9 mouse cellular contexts compared by ENCODE assay signal in the genomic region with DNA sequence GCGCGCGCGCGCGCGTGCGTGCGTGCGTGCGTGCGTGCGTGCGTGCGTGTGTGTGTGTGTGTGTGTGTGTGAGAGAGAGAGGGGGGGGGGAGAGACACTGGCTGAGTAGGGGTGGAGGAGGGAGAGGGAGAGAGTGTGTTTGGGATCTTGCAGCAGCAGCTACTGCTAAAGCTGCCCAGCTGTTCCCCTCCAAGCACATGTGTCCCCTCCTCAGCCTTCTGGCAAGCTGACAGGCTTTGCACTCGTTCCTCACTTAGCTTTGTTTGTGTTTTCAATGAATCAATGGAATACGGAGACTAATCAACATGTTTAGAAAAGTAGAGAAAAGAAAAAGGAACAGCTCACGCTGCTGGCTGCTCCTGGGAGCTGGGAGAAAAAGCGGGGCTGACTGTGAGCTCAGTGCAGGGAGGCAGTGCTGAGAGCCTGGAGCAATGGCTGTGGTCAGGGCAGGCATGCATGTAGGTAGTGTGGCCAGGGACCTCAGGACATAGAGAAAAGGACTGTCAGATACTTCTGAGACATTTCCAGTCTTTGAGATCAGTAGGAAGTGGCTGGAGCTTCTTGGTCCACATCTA. TPM values are rescaled to one million over a fixed set of nuclear protein-coding genes. Genes with fewer than 3 reads are reported as not detected.
DNase-seq lines count a peak whose midpoint lies in the region; ATAC-seq and TF ChIP-seq lines count a peak whose summit lies in the region.
"Had no signal": no experiment of that assay in that cellular context is flagged by ENCODE, and none has a peak within 500 bp of the region (broad histone marks: within the 10 kb centered on the region; RNA-seq: fewer than 3 reads in every experiment).

No protein-coding gene starts in this region.

- H3K9me3 ChIP-seq in limb, embryonic 14.5 days (ENCODE audit: control insufficient read depth, low read length): no peaks in the 10 kb centered on the region
- no peaks in the 10 kb centered on the region for H3K9me3 ChIP-seq in limb, embryonic 10.5 days (replicated peaks)
- H3K9me3 ChIP-seq in forebrain, postnatal 0 days (ENCODE audit: low read length): no peaks in the 10 kb centered on the region
- H3K9me3 ChIP-seq: limb, embryonic 12.5 days had no signal

- H3K4me3 ChIP-seq in limb, embryonic 14.5 days (replicated peaks; ENCODE audit: low read length): no peak overlapping the region
- H3K4me3 ChIP-seq in limb, embryonic 10.5 days: no peak overlapping the region
- H3K4me3 ChIP-seq in forebrain, postnatal 0 days (ENCODE audit: low read depth, low read length): no peak overlapping the region
- H3K4me3 ChIP-seq: limb, embryonic 12.5 days had no signal

- no peaks in the 10 kb centered on the region for H3K4me1 ChIP-seq in limb, embryonic 14.5 days (ENCODE audit: control insufficient read depth, insufficient read depth, low read length)
- no peaks in the 10 kb centered on the region for H3K4me1 ChIP-seq in limb, embryonic 10.5 days
- H3K4me1 ChIP-seq in forebrain, postnatal 0 days (ENCODE audit: insufficient read depth): no peaks in the 10 kb centered on the region
- H3K4me1 ChIP-seq: limb, embryonic 12.5 days had no signal

- WGBS in limb, embryonic 14.5 days: 87% methylated on average over 19 of the region's 19 CpGs
- 91% methylated on average over 19 of the region's 19 CpGs for WGBS in limb, embryonic 10.5 days
- WGBS in forebrain, postnatal 0 days: 68% methylated on average over 19 of the region's 19 CpGs

- no peak overlapping the region; the same call in 1 of the 2 replicates for H3K27ac ChIP-seq in limb, embryonic 14.5 days (replicated peaks; ENCODE audit: low read depth, low read length)
- no peak overlapping the region for H3K27ac ChIP-seq in limb, embryonic 10.5 days
- peak overlapping the region; percentile 66 for H3K27ac ChIP-seq in forebrain, postnatal 0 days (ENCODE audit: low read depth, low read length)
- H3K27ac ChIP-seq: limb, embryonic 12.5 days had no signal

- in situ Hi-C loops in Patski (cut with MboI; ENCODE audit: low pct_unique_long_range_greater_than_20kb): no loop called here

- H3K9ac ChIP-seq in limb, embryonic 14.5 days (ENCODE audit: low read depth, low read length, severe bottlenecking): no peak overlapping the region
- H3K9ac ChIP-seq in forebrain, postnatal 0 days: no peak overlapping the region
- H3K9ac ChIP-seq: limb, embryonic 12.5 days had no signal

- peak; percentile 31 for DNase-seq in gastrocnemius, postnatal 14 days
- no peak for DNase-seq in gastrocnemius, postnatal 36 days
- DNase-seq in limb, embryonic 14.5 days (ENCODE audit: low spot score): peak; percentile 64
- DNase-seq in limb, embryonic 10.5 days (ENCODE audit: low spot score): no peak
- DNase-seq in Patski (ENCODE audit: low read depth, low spot score): peak; percentile 15
- peak; percentile 81 for DNase-seq in forebrain, postnatal 0 days
- DNase-seq in cerebellum, postnatal 36 days: no peak
- no peak for DNase-seq in spleen, adult 18-20 months

- intact Hi-C loops in gastrocnemius, postnatal 14 days (cut with DNase I; ENCODE audit: low total_unique reads): no loop called here
- intact Hi-C loops in gastrocnemius, postnatal 36 days (cut with DNase I): no loop called here

- TF ChIP-seq POLR2A in limb, embryonic 14.5 days (IDR thresholded peaks at IDR 0.05; ENCODE audit: borderline replicate concordance, extremely low read depth, insufficient read depth, insufficient read length): no peak

- CTCF ChIA-PET in Patski (lab: Charles Lee): interaction anchor here (0.9 to 1.5 kb wide), 3 partner anchors 19 to 31 kb away, joined by 3 to 4 read pairs (median 3); no protein-coding TSS in a partner anchor

- POLR2A ChIA-PET in Patski (lab: Charles Lee): interaction anchor here (0.5 to 0.9 kb wide), 2 partner anchors 36 to 219 kb away, joined by 3 to 4 read pairs; no protein-coding TSS in a partner anchor

- H3K4me2 ChIP-seq in limb, embryonic 14.5 days (replicated peaks; ENCODE audit: low read depth, low read length, severe bottlenecking): no peak overlapping the region
- H3K4me2 ChIP-seq in forebrain, postnatal 0 days (ENCODE audit: low read depth): no peak overlapping the region
- H3K4me2 ChIP-seq: limb, embryonic 12.5 days had no signal

- ATAC-seq in limb, embryonic 14.5 days (ENCODE audit: low FRiP score, low read depth): peak; percentile 66; the same call in 1 of the 2 replicates
- no peak for ATAC-seq in Patski
- peak; percentile 85 for ATAC-seq in forebrain, postnatal 0 days

- H3K36me3 ChIP-seq in limb, embryonic 14.5 days (ENCODE audit: control insufficient read depth, insufficient read depth, low read length): peaks cover 79% of the 10 kb centered on the region
- H3K36me3 ChIP-seq in limb, embryonic 10.5 days: peaks cover 99% of the 10 kb centered on the region
- peaks cover 61% of the 10 kb centered on the region for H3K36me3 ChIP-seq in forebrain, postnatal 0 days (ENCODE audit: insufficient read depth)

- TF ChIP-seq CTCF in Patski (IDR thresholded peaks at IDR 0.05): no peak
- no peak for TF ChIP-seq CTCF in forebrain, postnatal 0 days (IDR thresholded peaks at IDR 0.05; ENCODE audit: low read depth)

- no peaks in the 10 kb centered on the region for H3K27me3 ChIP-seq in limb, embryonic 14.5 days (ENCODE audit: control insufficient read depth, insufficient read depth, low read length)
- H3K27me3 ChIP-seq in limb, embryonic 10.5 days (ENCODE audit: low read depth, poor library complexity, severe bottlenecking): no peaks in the 10 kb centered on the region
- no peaks in the 10 kb centered on the region for H3K27me3 ChIP-seq in Patski
- no peaks in the 10 kb centered on the region for H3K27me3 ChIP-seq in forebrain, postnatal 0 days (ENCODE audit: insufficient read depth, low read length)
- H3K27me3 ChIP-seq: limb, embryonic 12.5 days had no signal

RNA-seq across cellular contexts. Expression of a gene that starts 57.1 kb away (rescaled TPM):
- 1 to 10 TPM; 4.6 to 8.0 TPM for total RNA-seq in gastrocnemius, postnatal 14 days (2021)
- total RNA-seq in gastrocnemius, postnatal 36 days (2021): 1 to 10 TPM; 3.5 to 3.9 TPM
- polyA plus RNA-seq in limb, embryonic 14.5 days (2012; rRNA removed): 14.6 and 19.7 TPM in 2 replicates
- polyA plus RNA-seq in limb, embryonic 14.5 days (2014; fragmentation: Nextera tagmentation; extraction: Ambion mirVana): 6.3 and 9.0 TPM in 2 replicates
- polyA plus RNA-seq in limb, embryonic 10.5 days (2016; fragmentation: Nextera tagmentation; extraction: Ambion mirVana): 14.4 and 17.7 TPM in 2 replicates
- 8.3 TPM for polyA plus RNA-seq in Patski (2021)
- total RNA-seq in forebrain, postnatal 0 days (2014; rRNA removed): 38.4 and 43.8 TPM in 2 replicates
- 21.0 and 22.7 TPM in 2 replicates for polyA plus RNA-seq in forebrain, postnatal 0 days (2015; fragmentation: Nextera tagmentation; extraction: Ambion mirVana)

Comparison
In these comparisons a context has a peak if more than half of its experiments do, and no peak if none do; other contexts are left out.
1. DNase-seq: peak in gastrocnemius, postnatal 14 days (single experiment), limb, embryonic 14.5 days (single experiment), Patski (single experiment) and forebrain, postnatal 0 days (single experiment); none in gastrocnemius, postnatal 36 days (0 of 2), limb, embryonic 10.5 days (single experiment), cerebellum, postnatal 36 days (0 of 2) and spleen, adult 18-20 months (0 of 2).